Mouse (Mus musculus) left cerebral cortex, postnatal 25 days (tissue): ENCODE measurements around the gene Plcl2. TPM values are rescaled to one million over a fixed set of nuclear protein-coding genes. Genes with fewer than 3 reads are reported as not detected.
A peak's percentile ranks its signal among the peaks of the same experiment; 100 is the strongest.
"Not testable (repeated sequence)": the region's sequence is repeated elsewhere in the genome, so short reads cannot be mapped to it uniquely, and the experiment has no call there.

Source experiments
- DNase-seq, 2 experiments: peaks; one replicate each; pipeline ENCODE4 v3.0.0; 2022; ENCODE audit warnings: low spot score in 2 of 2, mixed read lengths in 1 of 2
- intact Hi-C: fragments of 180-260 bp; cut with DNase I; formaldehyde crosslinking; loops from one replicate; pipeline ENCODE4 v1.15.1; 2025
- total RNA-seq, 2 experiments: library from RNA; stranded (reverse); gene quantifications; 2 replicates each; pipeline ENCODE4 v1.2.3; 2021

The Plcl2 gene
- total RNA-seq, 2 experiments from 2014 or later = 84.0 to 85.2 TPM

DNA sequence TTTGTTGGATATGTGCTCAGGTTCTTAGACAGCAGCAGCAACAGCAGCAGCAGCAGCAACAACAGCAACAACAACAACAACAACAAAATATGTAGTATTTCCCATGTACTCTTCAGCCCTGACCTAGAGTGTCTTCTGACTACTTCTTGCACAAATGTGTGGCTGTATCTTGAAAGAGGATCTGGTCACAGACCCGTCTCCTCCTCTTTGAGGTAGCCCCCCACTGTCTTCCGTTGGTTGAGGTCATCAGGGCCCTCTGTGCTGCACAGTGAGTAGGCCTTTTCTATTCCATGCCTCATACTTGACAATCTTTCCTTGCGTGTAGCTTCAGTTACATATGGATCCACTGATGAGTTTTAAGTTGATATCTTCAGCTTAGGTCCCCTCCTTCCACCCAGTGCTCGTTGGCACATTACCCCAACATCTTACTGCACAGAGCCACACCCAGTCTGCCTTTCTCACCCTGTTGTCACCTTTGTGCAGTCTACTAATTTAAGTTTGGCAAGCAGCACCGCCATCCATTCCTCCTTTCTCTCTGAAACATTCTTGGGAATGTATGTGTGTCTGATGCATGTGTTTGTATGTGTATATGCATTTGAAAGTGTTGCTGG, 13.4 kb downstream of the Plcl2 start:
- intact Hi-C loops = no loop called here
- DNase-seq = no peak

GRCm38 (mm10) chr17:50524970-50525369, 15.8 kb downstream of the Plcl2 start:
- intact Hi-C loops = no loop called here
- peak in 1 of 2 experiments; percentile 87 for DNase-seq

DNA sequence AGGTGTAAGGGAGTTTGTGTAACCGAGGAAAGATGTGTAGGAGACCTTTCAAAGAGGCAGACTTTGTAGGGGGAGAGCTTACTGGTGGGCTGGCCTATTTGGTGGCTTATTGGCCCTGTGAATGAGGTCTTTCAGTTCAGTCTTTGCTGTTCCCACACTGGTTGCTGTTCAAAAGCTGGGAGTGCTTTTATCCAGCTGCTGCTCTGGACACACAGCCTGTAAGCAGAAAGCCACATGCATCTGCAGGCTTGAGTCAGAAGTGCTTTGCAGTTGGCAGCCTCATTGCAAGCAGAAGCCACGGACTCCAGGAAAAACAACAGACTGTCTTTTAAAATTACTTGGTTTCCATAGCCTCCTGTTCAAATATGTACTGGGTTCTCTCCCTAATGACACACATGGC, 16.6 kb downstream of the Plcl2 start:
- intact Hi-C loops = no loop called here
- DNase-seq = peak in 1 of 2 experiments; percentile 59

DNA sequence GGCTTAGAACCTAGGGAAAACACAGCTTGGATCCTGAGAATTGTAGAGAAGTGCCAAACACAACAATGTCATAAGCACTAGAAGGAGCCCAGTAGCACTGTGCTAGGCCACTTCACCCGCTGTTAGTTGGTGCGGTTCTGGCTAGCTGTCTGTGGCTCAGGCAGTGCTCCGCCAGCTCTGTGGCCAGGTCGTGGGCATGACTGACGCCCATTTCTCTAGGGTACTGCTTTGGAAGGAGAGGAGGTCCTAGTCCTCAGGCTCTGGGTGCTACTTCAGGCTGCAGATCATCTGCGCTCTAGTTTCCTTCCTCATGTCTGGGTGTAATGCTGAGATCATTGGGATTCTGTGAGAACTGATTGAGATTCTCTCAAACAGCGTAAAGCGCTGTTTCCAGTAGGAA, 20.9 kb downstream of the Plcl2 start:
- intact Hi-C loops = no loop called here
- peak in 1 of 2 experiments; percentile 25 for DNase-seq

- intact Hi-C loops, DNase-seq: not testable (repeated sequence)
These were observed 25.7 kb downstream of the Plcl2 start for GRCm38 (mm10) chr17:50534889-50535288.

GRCm38 (mm10) chr17:50536409-50537194, 27.4 kb downstream of the Plcl2 start:
- intact Hi-C loops = no loop called here
- DNase-seq = no peak

GRCm38 (mm10) chr17:50537786-50538185, 28.6 kb downstream of the Plcl2 start:
- intact Hi-C loops = no loop called here
- no peak for DNase-seq

DNA sequence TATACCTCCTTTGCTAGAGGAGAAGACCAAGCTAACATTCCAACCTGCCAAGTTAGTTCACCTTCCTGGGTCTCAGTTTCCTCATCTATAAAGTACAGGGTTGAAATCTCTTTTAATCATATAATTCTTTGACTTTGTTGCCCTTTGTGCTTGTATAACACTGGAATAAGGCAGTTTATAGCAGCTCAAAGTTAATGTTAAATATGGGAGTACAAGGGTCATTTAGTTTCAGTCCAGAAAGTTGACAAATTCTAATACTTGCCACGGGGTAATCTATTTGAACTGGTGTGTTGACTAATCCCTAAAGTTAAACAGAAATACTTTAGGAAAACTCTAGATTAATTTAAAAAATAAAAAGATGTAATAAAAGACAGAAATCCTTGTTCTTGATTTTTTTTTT, 35.7 kb downstream of the Plcl2 start:
- intact Hi-C loops = no loop called here

GRCm38 (mm10) chr17:50545274-50545673, 36.1 kb downstream of the Plcl2 start:
- intact Hi-C loops = no loop called here
- DNase-seq = no peak

More for the DNA sequence above, 35.7 kb downstream of the Plcl2 start:
- no peak for DNase-seq

GRCm38 (mm10) chr17:50552130-50552529, 42.9 kb downstream of the Plcl2 start:
- intact Hi-C loops = no loop called here

DNA sequence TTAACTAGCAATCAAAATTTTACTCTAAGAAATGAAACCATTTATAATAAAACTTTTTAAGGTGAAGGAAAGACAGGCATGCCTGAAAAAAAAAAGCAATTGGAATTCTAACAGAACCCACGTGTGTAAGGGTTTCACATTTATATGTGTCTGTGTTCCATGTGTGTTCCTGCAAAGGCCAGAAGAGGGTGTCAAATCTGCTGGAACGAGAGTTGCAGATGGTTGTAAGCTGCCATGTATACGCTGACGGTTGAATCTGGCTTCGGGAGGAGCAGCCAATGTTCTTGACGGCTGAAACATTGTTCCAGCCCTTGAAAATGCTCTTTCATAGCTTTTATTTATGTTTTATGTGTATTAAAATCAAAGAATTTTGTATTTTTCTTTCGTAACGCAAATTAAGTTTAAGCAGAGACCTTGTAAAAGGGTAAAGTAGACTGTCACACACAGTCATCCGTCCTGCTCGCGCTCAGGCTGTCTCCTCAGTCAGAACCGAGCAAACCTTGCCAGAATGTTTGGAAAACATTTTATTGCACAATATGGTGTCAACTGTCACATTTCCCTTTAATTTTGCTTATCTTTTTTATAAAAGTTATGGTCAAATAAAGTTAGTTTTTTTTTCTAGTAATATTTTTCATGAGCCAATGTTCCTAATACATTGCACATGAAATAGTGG, 48.5 kb downstream of the Plcl2 start:
- intact Hi-C loops = no loop called here
- no peak for DNase-seq

More at GRCm38 (mm10) chr17:50552130-50552529, 42.9 kb downstream of the Plcl2 start:
- DNase-seq = no peak

DNA sequence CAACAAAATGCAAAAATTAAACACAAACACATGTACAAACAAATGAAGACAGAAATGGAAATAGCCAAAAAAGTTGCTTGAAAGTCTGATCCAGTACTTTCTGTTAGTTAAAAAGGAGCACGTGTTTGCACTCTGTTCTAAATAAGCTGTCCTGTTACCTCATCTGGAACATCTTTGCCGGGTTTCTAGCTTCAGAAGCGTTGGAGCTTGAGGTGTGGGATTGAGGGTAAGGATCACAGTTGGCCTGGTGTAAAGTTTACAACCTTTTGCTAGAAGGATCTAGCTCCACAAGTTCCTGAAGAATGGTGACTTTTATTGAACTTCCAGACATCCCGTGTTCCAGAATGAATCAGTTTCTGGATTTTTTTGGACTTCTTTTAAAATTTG, 49.0 kb downstream of the Plcl2 start:
- intact Hi-C loops = no loop called here
- DNase-seq = no peak

- DNase-seq = no peak
- intact Hi-C loops = no loop called here
These were observed 56.3 kb downstream of the Plcl2 start for GRCm38 (mm10) chr17:50565376-50566123.

DNA sequence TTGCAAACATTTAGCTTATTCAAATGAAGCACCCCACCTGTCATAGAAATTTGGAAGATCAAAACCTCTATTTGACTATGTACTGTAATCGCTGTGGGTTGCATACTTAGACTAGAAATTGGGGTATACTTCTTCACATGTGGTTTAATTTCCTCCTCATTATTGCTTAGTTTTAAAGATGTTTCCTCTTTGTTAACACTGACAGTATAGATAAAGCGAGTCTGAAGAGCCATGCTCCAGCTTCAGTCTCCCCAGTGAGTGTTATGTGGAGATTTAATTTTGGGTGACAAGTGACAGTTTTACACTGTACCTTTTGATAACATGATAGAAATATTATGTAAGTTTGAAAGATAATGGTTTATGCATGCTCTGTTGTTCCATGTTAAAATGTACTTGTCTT, 59.6 kb downstream of the Plcl2 start:
- DNase-seq = no peak
- intact Hi-C loops = no loop called here

- intact Hi-C loops, DNase-seq: not testable (repeated sequence)
These were observed 61.0 kb downstream of the Plcl2 start for GRCm38 (mm10) chr17:50570228-50570627.

GRCm38 (mm10) chr17:50570681-50571398, 61.6 kb downstream of the Plcl2 start:
- intact Hi-C loops = no loop called here
- DNase-seq = no peak

- no peak for DNase-seq
- intact Hi-C loops = no loop called here
These were observed 65.0 kb downstream of the Plcl2 start for GRCm38 (mm10) chr17:50574161-50574560.

DNA sequence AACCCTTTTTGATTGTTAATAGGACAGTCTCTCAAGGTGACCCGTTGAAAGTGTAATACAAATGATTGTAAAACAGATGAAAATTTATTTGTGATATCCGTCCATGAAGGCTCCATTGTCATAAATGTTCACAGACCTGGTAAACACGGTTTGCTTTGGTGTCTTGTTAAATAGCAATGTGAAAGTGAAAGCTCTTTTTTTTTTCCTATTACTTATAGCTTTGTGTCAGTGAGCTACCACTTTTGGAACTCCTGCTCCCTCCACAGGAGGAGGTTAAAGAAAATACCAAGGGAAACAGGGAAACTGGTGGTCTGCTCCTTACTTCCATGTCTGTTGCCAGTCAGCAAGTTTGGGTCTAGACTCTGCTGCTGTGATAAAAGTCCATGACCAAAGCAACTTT, 71.2 kb downstream of the Plcl2 start:
- intact Hi-C loops = no loop called here
- DNase-seq = no peak

DNA sequence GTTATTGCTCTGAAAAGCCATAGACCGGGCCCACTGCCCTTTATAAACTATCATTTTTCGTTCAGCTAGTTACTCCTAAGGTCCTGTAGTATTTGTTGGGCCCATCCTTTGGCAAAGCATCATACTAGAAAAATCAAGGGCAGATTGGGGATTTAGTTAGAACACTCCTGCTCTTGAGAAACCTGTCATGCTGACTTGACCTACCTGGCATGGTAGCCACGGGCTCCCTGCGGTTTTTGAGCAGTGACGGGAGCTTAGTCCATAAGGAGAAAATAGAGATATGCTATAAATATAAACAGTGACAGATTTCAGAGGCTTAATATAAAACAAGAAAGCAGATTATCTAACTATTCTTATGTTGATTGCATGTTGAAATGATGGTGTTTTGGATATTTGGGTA, 77.6 kb downstream of the Plcl2 start:
- intact Hi-C loops = no loop called here
- no peak for DNase-seq
